Comparison of ENCODE assay signal across 16 mouse cellular contexts in genomic region chrX:50968157-50968932, GRCm38 (mm10). TPM values are rescaled to one million over a fixed set of nuclear protein-coding genes. Genes with fewer than 3 reads are reported as not detected.
A peak's percentile ranks its signal among the peaks of the same experiment; 100 is the strongest.
DNase-seq lines count a peak whose midpoint lies in the region; ATAC-seq and TF ChIP-seq lines count a peak whose summit lies in the region.
"Had no signal": no experiment of that assay in that cellular context is flagged by ENCODE, and none has a peak within 500 bp of the region (broad histone marks: within the 10 kb centered on the region; RNA-seq: fewer than 3 reads in every experiment).

No protein-coding gene starts in this region.

- no peaks in the 10 kb centered on the region for H3K9me3 ChIP-seq in ES-Bruce4 (replicated peaks; ENCODE audit: control insufficient read depth, insufficient read depth, low read length, poor library complexity, severe bottlenecking)
- H3K9me3 ChIP-seq in heart, embryonic 16.5 days (replicated peaks; ENCODE audit: control insufficient read depth, low read length) = no peaks in the 10 kb centered on the region
- H3K9me3 ChIP-seq in lung, embryonic 15.5 days = no peaks in the 10 kb centered on the region
- H3K9me3 ChIP-seq: forebrain, embryonic 13.5 days; kidney, embryonic 15.5 days; limb, embryonic 13.5 days had no signal

- peak; percentile 69 for ATAC-seq in heart, embryonic 16.5 days (replicated peaks; ENCODE audit: extremely low read depth, insufficient read depth, low FRiP score)
- peak; percentile 73; the same call in 1 of the 2 replicates for ATAC-seq in lung, embryonic 15.5 days (ENCODE audit: borderline replicate concordance, extremely low read depth, low FRiP score, low TSS enrichment)
- ATAC-seq: forebrain, embryonic 13.5 days; hindbrain, embryonic 16.5 days had no signal

- WGBS in heart, embryonic 16.5 days = 38% methylated on average over 10 of the region's 10 CpGs
- 44% methylated on average over 10 of the region's 10 CpGs for WGBS in lung, embryonic 15.5 days

- no peak overlapping the region for H3K27ac ChIP-seq in ES-Bruce4 (ENCODE audit: insufficient read depth, low read length)
- H3K27ac ChIP-seq in heart, embryonic 16.5 days (ENCODE audit: low read length) = peak overlapping the region; percentile 85
- H3K27ac ChIP-seq in lung, embryonic 15.5 days = peak overlapping the region; percentile 80
- H3K27ac ChIP-seq: forebrain, embryonic 13.5 days; kidney, embryonic 15.5 days; limb, embryonic 13.5 days had no signal

- DNase-seq in embryo, embryonic 9.5 days (ENCODE audit: extremely low spot score) = peak; percentile 4
- no peak for DNase-seq in embryo, embryonic 10.5 days (ENCODE audit: low spot score)
- DNase-seq in adrenal gland, postnatal 25 days = no peak
- no peak for DNase-seq in right cerebral cortex, adult 2 months (ENCODE audit: low spot score in 2 of 2)
- no peak for DNase-seq in cerebellum, adult 11-12 months
- DNase-seq: adrenal gland, postnatal 10 days; gastrocnemius, postnatal 36 days had no signal

- no peak overlapping the region for H3K9ac ChIP-seq in ES-Bruce4 (ENCODE audit: low read depth, poor library complexity, severe bottlenecking)
- H3K9ac ChIP-seq in heart, embryonic 16.5 days (ENCODE audit: low read length) = no peak overlapping the region
- H3K9ac ChIP-seq in lung, embryonic 15.5 days = no peak overlapping the region
- H3K9ac ChIP-seq: forebrain, embryonic 13.5 days; kidney, embryonic 15.5 days; limb, embryonic 13.5 days had no signal

- TF ChIP-seq CTCF in ES-Bruce4 (IDR thresholded peaks at IDR 0.05; ENCODE audit: low read depth, low read length) = no peak

- no peak overlapping the region for H3K4me3 ChIP-seq in ES-Bruce4 (ENCODE audit: low read depth, low read length)
- H3K4me3 ChIP-seq in heart, embryonic 16.5 days (ENCODE audit: low read length) = no peak overlapping the region
- H3K4me3 ChIP-seq in lung, embryonic 15.5 days = no peak overlapping the region
- H3K4me3 ChIP-seq: forebrain, embryonic 13.5 days; kidney, embryonic 15.5 days; limb, embryonic 13.5 days had no signal

- TF ChIP-seq POLR2A in ES-Bruce4 (IDR thresholded peaks at IDR 0.05; ENCODE audit: insufficient read depth, low read length) = no peak

- H3K27me3 ChIP-seq in ES-Bruce4 (ENCODE audit: control insufficient read depth, insufficient read depth, low read length, poor library complexity, severe bottlenecking) = no peaks in the 10 kb centered on the region
- no peaks in the 10 kb centered on the region for H3K27me3 ChIP-seq in heart, embryonic 16.5 days (ENCODE audit: control insufficient read depth, insufficient read depth, low read length)
- no peaks in the 10 kb centered on the region for H3K27me3 ChIP-seq in lung, embryonic 15.5 days
- H3K27me3 ChIP-seq: forebrain, embryonic 13.5 days had no signal

- no peaks in the 10 kb centered on the region for H3K36me3 ChIP-seq in ES-Bruce4 (ENCODE audit: control insufficient read depth, insufficient read depth, low read length, poor library complexity, severe bottlenecking)
- no peaks in the 10 kb centered on the region for H3K36me3 ChIP-seq in heart, embryonic 16.5 days (ENCODE audit: control insufficient read depth, insufficient read depth)
- no peaks in the 10 kb centered on the region for H3K36me3 ChIP-seq in lung, embryonic 15.5 days
- H3K36me3 ChIP-seq: kidney, embryonic 15.5 days; limb, embryonic 13.5 days had no signal

- peak; percentile 52; the same call in 1 of the 2 replicates for TF ChIP-seq EP300 in ES-Bruce4 (IDR thresholded peaks at IDR 0.05; ENCODE audit: insufficient read depth, low read depth, low read length)

- no peaks in the 10 kb centered on the region for H3K4me1 ChIP-seq in ES-Bruce4 (ENCODE audit: control insufficient read depth, insufficient read depth, low read length)
- H3K4me1 ChIP-seq in heart, embryonic 16.5 days (ENCODE audit: control insufficient read depth, insufficient read depth, low read length) = no peaks in the 10 kb centered on the region; the same call in 1 of the 2 replicates
- no peaks in the 10 kb centered on the region for H3K4me1 ChIP-seq in lung, embryonic 15.5 days
- H3K4me1 ChIP-seq: forebrain, embryonic 13.5 days; kidney, embryonic 15.5 days; limb, embryonic 13.5 days had no signal

- no peak overlapping the region for H3K4me2 ChIP-seq in heart, embryonic 16.5 days (ENCODE audit: low read depth, low read length)
- H3K4me2 ChIP-seq in lung, embryonic 15.5 days = no peak overlapping the region
- H3K4me2 ChIP-seq: forebrain, embryonic 13.5 days; kidney, embryonic 15.5 days; limb, embryonic 13.5 days had no signal

RNA-seq across cellular contexts. Expression of gene Frmd7, which starts 25.8 kb away (rescaled TPM):
- not detected in 2 replicates for polyA plus RNA-seq in ES-Bruce4 (2011; ENCODE audit: insufficient read depth, insufficient read length, low read depth, missing spikeins)
- 0.09 and 0.21 TPM in 2 replicates for polyA plus RNA-seq in heart, embryonic 16.5 days (2015; fragmentation: Nextera tagmentation; extraction: Ambion mirVana)
- polyA plus RNA-seq in lung, embryonic 15.5 days (2015; fragmentation: Nextera tagmentation; extraction: Ambion mirVana) = 0.17 TPM in 1 of 2 replicates, not detected in the other
- total RNA-seq in adrenal gland, postnatal 25 days (2021) = not detected in 2 replicates
- polyA plus RNA-seq: forebrain, embryonic 13.5 days; neural tube, embryonic 14.5 days; spleen, adult 2 months had no signal

RNA-seq across cellular contexts. Expression of gene Rap2c, which starts 49.5 kb away (rescaled TPM):
- 45.1 and 49.9 TPM in 2 replicates for polyA plus RNA-seq in ES-Bruce4 (2011; ENCODE audit: insufficient read depth, insufficient read length, low read depth, missing spikeins)
- polyA plus RNA-seq in heart, embryonic 16.5 days (2015; fragmentation: Nextera tagmentation; extraction: Ambion mirVana) = 12.8 and 13.4 TPM in 2 replicates
- 21.0 and 21.4 TPM in 2 replicates for polyA plus RNA-seq in lung, embryonic 15.5 days (2015; fragmentation: Nextera tagmentation; extraction: Ambion mirVana)
- total RNA-seq in adrenal gland, postnatal 25 days (2021) = 27.4 and 29.5 TPM in 2 replicates
